Mouse (Mus musculus) cerebellum, adult 2 months (tissue): ENCODE data around the gene Tfap2c. TPM values are rescaled to one million over a fixed set of nuclear protein-coding genes. Genes with fewer than 3 reads are reported as not detected.

Experiments used
- DNase-seq, 2 experiments: peaks; one replicate each; pipeline ENCODE4 v3.0.0; 2021
- H3K27ac ChIP-seq: fragments of 200-500 bp; 2 replicates; pipeline ENCODE4 v1.5.1; 2012; ENCODE audit warnings: low read length, control low read depth, inconsistent platforms; ENCODE audit not compliant: insufficient read depth
- H3K27me3 ChIP-seq: fragments of 200-500 bp; 2 replicates; pipeline ENCODE4 v1.6.1; 2012; ENCODE audit warnings: inconsistent platforms, mild to moderate bottlenecking, low read length, moderate library complexity; ENCODE audit not compliant: control insufficient read depth, insufficient read depth
- H3K4me1 ChIP-seq: fragments of 200-500 bp; 2 replicates; pipeline ENCODE4 v1.6.1; 2011; ENCODE audit warnings: low read length; ENCODE audit not compliant: control insufficient read depth, insufficient read depth
- H3K4me3 ChIP-seq: fragments of 200-500 bp; replicated peaks from 2 replicates; pipeline ENCODE3; 2011; ENCODE audit warnings: mild to moderate bottlenecking, low read depth, low read length, control low read depth; ENCODE audit not compliant: insufficient read depth
- CTCF ChIP-seq: fragments of 200-500 bp; IDR thresholded peaks from 2 replicates; pipeline ENCODE4 v1.5.1; 2011; ENCODE audit warnings: low read depth, mild to moderate bottlenecking, control low read depth, low read length, moderate library complexity, borderline replicate concordance; ENCODE audit not compliant: insufficient read depth
- POLR2A ChIP-seq: fragments of 200-500 bp; IDR thresholded peaks from 2 replicates; pipeline ENCODE4 v1.6.1; 2011; ENCODE audit warnings: low read length, control low read depth, borderline replicate concordance; ENCODE audit not compliant: insufficient read depth
- WGBS: fragments of 180-500 bp; shearing (Covaris S2); methylation state at CpG from one replicate; pipeline ENCODE4 v1.1.7; 2018; 5-methylcytosine and 5-hydroxymethylcytosine counted together
- polyA plus RNA-seq: library from polyadenylated mRNA; depleted of rRNA; stranded (reverse); fragments of >200 nt; gene quantifications from 2 replicates; pipeline ENCODE4 v1.2.3, GENCODE M21; 2012

The Tfap2c gene
- polyA plus RNA-seq, 1 experiment = 0.07 TPM

DNA sequence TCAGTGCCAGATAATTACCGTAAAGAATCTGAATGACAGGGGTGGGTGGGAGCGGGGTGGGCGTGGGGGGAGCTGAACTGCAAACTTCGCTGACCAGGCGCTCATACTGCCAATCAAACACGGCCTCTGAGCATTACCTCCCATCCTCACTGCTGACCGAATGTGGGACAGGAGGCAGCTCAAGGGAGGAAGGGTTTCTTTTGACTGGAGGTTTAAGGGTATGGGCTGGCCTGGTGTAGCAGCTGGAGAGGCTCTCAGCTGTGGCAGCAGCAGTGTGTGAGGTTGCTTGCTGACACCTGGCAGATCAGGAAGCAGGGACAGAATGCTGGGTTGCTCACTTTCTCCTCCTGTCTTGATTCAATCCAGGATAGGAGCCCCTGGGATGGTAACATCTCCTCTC, 33.9 kb downstream of the Tfap2c start:
- Histone ChIP-seq H3K4me1 (peaks cover 2% of the 10 kb centered on the region; the same call in 1 of the 2 replicates), H3K27ac (no peak overlapping the region), H3K4me3 (no peak overlapping the region), H3K27me3 (no peaks in the 10 kb centered on the region; the same call in 1 of the 2 replicates)
- TF ChIP-seq POLR2A (no peak), CTCF (no peak)
- DNase-seq = no peak
- 30% methylated on average over 7 of the region's 7 CpGs for WGBS

DNA sequence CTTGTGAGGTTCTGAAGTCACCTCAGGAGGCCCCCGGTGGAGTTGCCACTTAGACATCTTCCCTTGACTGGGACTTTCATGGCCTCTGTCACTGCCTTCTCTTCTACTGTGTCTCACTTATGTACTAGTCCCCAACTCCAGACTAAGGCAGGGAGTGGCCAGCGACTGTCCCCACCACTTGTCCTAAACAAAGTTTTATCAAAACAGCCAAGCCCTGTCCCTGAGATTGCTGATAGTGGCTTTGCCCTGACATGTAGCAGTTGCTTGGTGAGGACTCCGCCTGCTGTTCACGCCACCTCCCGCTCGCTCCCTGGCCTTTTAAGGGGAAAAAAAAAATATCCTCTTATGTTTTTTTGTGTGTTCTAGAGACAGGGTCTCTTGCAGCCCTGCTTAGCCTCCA, 35.9 kb downstream of the Tfap2c start:
- WGBS = 90% methylated on average over 6 of the region's 6 CpGs
- Histone ChIP-seq H3K27ac (no peak overlapping the region), H3K4me1 (peaks cover 2% of the 10 kb centered on the region; the same call in 1 of the 2 replicates), H3K4me3 (no peak overlapping the region), H3K27me3 (no peaks in the 10 kb centered on the region; the same call in 1 of the 2 replicates)
- TF ChIP-seq CTCF (no peak), POLR2A (no peak)
- no peak for DNase-seq

DNA sequence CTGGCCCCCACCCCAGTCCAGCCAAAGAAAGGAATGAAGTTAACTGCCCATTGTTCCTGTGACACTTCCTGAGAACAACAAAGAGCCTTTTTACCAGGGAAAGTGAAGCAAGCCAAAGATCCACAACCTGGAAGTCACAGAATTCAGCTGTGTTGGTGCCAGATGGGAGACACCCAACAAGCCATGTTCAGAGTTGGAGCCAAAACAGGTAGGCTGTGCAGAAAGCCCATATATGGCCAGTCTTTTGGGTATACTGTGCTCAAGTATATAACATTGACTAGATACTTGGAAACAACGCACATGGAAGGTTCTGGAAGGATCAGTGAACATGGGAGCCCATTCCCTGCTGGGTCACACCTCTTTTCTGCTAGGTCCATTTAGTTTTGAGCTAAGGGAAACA, 39.7 kb downstream of the Tfap2c start:
- TF ChIP-seq POLR2A (no peak), CTCF (no peak)
- Histone ChIP-seq H3K27ac (no peak overlapping the region), H3K4me3 (no peak overlapping the region), H3K4me1 (no peaks in the 10 kb centered on the region), H3K27me3 (no peaks in the 10 kb centered on the region; the same call in 1 of the 2 replicates)
- WGBS = 88% methylated on average over 1 of the region's 1 CpGs
- DNase-seq = no peak

DNA sequence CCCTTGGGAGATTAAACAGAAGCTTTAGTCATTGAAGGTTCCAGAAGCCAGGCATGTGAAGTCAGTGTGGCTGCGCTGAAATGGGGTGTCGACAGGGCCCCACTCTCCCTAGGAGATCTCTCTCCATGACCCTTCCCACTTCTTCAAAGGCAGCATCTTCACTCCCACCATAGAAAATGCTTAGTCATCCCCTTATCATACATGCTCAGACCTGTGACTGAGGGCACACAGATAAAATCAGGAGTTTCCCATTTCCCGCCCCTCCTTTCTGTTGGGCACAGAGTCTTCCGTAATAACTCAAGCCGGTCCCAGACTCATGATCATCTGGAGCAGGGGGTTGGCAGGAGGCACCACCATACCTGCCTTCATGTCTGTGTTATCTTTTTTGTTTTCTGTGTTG, 41.4 kb downstream of the Tfap2c start:
- no peak overlapping the region for H3K4me3 ChIP-seq
- no peaks in the 10 kb centered on the region for H3K4me1 ChIP-seq
- WGBS = 91% methylated on average over 5 of the region's 5 CpGs
- H3K27ac ChIP-seq = no peak overlapping the region
- no peaks in the 10 kb centered on the region; the same call in 1 of the 2 replicates for H3K27me3 ChIP-seq
- no peak for DNase-seq
- TF ChIP-seq POLR2A = no peak
- TF ChIP-seq CTCF = no peak

DNA sequence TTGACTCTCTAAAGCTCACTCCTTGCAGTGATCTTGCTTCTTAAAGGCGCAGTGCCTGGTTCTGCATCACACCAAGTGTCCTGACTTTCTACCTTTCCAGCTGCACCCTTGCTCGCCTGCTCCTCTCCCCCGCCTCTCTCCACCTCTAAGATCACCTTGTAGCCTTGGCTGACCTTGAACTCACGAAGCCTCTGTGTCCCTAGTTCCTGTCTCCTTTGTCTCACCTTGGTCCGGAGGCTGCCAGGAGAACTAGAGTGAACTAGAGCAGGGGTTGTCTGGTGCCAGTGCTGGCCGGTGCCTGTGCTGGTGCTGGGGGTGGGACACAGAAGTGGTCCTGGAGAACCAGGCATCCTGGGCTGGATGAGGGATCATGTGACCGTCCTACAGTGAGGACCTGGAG, 44.9 kb downstream of the Tfap2c start:
- 81% methylated on average over 7 of the region's 7 CpGs for whole genome bisulfite sequencing
- H3K27me3 ChIP-seq = no peaks in the 10 kb centered on the region
- DNase-seq = no peak
- H3K4me3 ChIP-seq = no peak overlapping the region
- TF ChIP-seq CTCF = no peak
- TF ChIP-seq POLR2A = no peak
- no peaks in the 10 kb centered on the region for H3K4me1 ChIP-seq
- no peak overlapping the region for H3K27ac ChIP-seq

DNA sequence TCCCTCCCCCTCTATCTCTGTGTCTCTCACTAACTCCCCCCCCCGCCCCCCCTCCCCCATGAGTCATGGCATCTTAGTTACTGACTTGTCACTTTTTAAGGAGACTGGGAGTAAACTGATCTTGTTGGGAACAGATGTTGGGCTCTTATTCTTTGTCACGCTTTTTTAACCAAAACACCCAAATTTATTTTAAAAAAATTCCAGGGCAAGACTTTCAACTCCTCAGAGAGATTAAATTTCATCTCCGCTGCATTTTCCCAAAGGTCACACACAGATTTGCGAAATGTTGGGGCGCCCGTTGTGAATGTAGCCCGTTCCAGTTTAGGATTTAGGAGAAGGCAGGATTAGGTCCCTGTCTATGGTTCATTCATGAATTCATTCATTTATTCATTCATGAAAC, 47.7 kb downstream of the Tfap2c start:
- DNase-seq = no peak
- 67% methylated on average over 7 of the region's 7 CpGs for WGBS
- Histone ChIP-seq H3K4me3 (no peak overlapping the region), H3K27ac (no peak overlapping the region), H3K27me3 (no peaks in the 10 kb centered on the region), H3K4me1 (no peaks in the 10 kb centered on the region)
- TF ChIP-seq POLR2A = no peak
- no peak for TF ChIP-seq CTCF

DNA sequence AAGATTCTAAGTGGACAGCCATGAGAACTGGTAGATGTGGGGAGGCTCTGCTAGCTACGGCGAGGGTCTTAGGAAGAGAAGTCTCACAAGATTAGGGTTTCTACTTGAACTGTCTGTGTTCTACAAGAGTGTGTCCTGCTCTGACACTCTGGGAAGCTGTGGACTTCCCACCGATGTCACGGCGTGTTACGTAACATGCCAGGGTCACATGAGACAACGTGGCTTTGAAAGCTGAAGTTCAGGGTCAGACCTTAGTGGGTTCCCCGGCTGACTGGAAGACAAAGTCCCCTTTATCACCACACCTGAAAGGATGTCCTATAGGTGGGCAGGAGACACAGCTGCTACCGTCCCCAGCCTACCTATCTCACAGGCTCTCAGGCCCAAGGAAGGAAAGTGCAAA, 48.5 kb downstream of the Tfap2c start:
- 83% methylated on average over 9 of the region's 9 CpGs for WGBS

DNA sequence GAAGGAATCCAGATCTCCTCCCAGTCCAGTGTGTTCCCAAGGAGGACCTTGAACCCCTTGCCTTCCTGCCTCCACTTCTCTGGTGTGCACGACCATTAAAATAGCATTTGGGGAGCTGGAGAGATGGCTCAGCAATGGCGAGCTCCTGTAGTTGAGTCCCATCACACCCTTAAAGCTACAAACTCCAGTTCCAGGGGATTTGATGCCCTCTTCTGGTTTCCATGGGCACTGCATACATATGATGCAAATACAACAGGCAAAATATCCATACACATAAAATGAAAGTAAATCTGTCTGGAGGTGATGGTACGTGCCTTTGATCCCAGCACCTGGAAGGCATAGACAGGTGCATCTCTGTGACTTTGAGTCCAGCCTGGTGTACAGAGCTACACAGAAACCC, 55.2 kb downstream of the Tfap2c start:
- no peak for TF ChIP-seq CTCF
- no peak for TF ChIP-seq POLR2A
- Histone ChIP-seq H3K27ac (no peak overlapping the region), H3K27me3 (no peaks in the 10 kb centered on the region), H3K4me3 (no peak overlapping the region), H3K4me1 (no peaks in the 10 kb centered on the region)
- WGBS = 90% methylated on average over 3 of the region's 3 CpGs
- no peak for DNase-seq

More for the DNA sequence above, 48.5 kb downstream of the Tfap2c start:
- TF ChIP-seq POLR2A (no peak), CTCF (no peak)
- H3K27me3 ChIP-seq = no peaks in the 10 kb centered on the region
- no peak overlapping the region for H3K27ac ChIP-seq
- H3K4me3 ChIP-seq = no peak overlapping the region
- H3K4me1 ChIP-seq = no peaks in the 10 kb centered on the region
- DNase-seq = no peak
